Mouse (Mus musculus) C2C12 (cell line): ENCODE measurements around the gene Tor4a.

Experiments used
- CEBPB ChIP-seq: IDR thresholded peaks from one replicate; pipeline ENCODE4 v1.6.1; 2011; ENCODE audit warnings: low read depth, mild to moderate bottlenecking, control low read depth, moderate library complexity
- CTCF ChIP-seq: IDR thresholded peaks from one replicate; pipeline ENCODE4 v1.5.1; 2011; ENCODE audit not compliant: control insufficient read depth, insufficient read depth, insufficient read length
- MAX ChIP-seq: IDR thresholded peaks from one replicate; pipeline ENCODE4 v1.6.1; 2011; ENCODE audit warnings: mild to moderate bottlenecking, control low read depth
- MYOD1 ChIP-seq: IDR thresholded peaks from one replicate; pipeline ENCODE4 v1.6.1; 2011; ENCODE audit warnings: low read depth; ENCODE audit not compliant: control insufficient read depth, insufficient read length
- MYOG ChIP-seq: IDR thresholded peaks from one replicate; pipeline ENCODE4 v1.6.1; 2011; ENCODE audit not compliant: control insufficient read depth, insufficient read length; ENCODE audit errors: extremely low read depth
- USF1 ChIP-seq: IDR thresholded peaks from one replicate; pipeline ENCODE4 v1.6.1; 2011; ENCODE audit warnings: low read depth, mild to moderate bottlenecking, control low read depth, moderate library complexity

DNA sequence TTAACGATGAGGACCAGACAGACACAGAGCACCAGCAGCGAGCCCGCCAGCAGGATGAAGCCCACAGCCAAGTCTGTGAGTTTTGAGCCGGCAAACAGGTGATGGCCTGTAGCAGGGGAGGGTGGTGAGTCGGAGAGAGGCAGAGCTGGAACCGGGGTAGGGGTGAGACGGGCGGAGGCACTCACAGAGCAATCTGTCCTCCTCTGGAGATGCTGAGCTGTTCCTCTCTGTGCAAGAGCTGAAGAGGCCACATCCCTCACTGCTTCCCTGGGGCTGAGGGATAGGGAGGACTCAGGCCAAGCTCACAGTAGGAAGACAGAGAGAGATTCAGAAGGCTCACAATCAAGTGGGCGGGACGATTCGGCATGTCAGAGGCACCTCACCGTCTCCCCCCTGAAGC, 34.4 kb upstream of the Tor4a start:
- TF ChIP-seq MYOD1 (no peak), CEBPB (no peak), CTCF (no peak), MYOG (no peak), USF1 (no peak), MAX (no peak)
